Mouse (Mus musculus) kidney, adult 18-20 months (tissue): Measurements from ENCODE around the gene Ahcyl2.

Experiments used
- DNase-seq: peaks from one replicate; pipeline ENCODE4 v3.0.0; 2021

Gene Ahcyl2

GRCm38 (mm10) chr6:29916530-29917382 lies 148.9 kb downstream of the Ahcyl2 start, which contains the start of gene Strip2:
Gene Strip2, plus strand, starts transcription at chr6:29917012.
- peak; percentile 95 for DNase-seq

DNA sequence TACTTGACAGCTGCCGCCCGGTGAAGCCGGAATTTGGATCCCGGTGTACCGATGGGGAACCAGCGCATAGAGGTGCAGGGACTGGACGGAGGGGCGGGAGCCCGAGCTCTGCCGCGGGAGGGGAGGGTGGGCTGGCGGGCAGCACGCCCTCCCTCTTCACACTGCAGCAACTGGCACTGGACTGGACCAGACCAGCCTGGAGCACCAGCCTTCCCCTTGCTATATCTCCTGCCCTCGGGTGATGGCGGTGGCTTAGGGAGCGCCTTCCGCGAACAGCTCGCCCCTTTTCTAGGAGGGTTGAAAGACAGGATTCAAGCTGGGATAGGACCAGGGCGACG lies 149.5 kb downstream of the Ahcyl2 start:
- DNase-seq = no peak

GRCm38 (mm10) chr6:29917947-29918346 lies 150.1 kb downstream of the Ahcyl2 start:
- DNase-seq = no peak

GRCm38 (mm10) chr6:29923501-29923900 lies 155.7 kb downstream of the Ahcyl2 start:
- DNase-seq = no peak

- no peak for DNase-seq
Measured at GRCm38 (mm10) chr6:29925594-29926219, 157.9 kb downstream of the Ahcyl2 start.

DNA sequence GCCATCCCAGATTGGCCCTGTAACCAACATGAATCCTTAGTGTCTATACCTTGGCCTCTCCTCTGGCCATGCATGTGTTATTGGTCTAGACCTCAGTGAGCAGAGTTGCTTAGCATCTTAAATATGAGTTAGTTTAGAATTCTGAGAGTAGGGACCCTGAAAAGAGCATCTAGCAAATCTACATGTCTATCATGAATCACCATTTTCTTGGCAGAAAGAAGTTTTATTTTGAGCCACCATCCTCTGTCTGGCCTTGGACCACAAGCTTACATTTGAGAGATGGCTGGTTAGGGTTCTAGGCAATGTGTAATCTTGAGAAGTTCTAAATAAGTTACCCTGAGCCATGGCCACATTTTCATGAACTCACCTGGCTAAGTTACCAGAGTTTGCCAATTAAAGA lies 162.3 kb downstream of the Ahcyl2 start:
- no peak for DNase-seq

- no peak for DNase-seq
Measured at GRCm38 (mm10) chr6:29930665-29931064, 162.9 kb downstream of the Ahcyl2 start.

- no peak for DNase-seq
Measured at GRCm38 (mm10) chr6:29931181-29931580, 163.4 kb downstream of the Ahcyl2 start.

DNA sequence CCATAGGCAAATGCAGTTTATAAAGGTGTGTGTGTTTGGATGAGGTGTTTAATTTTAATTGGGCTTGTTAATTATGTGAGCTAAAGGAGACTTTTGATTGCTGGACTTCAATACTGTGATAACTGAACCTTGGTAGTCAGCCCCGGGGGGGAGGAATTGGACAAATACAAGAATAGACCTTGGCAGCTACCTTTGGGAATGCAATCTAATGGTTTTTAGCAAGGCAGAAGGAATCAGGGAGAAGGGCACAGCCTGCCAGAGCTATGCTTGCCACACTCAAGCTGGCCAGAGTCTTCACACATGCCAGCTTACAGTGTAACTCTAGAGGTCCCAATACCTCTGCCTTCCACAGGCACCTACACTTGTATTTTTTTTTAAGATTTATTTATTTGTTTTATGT lies 167.9 kb downstream of the Ahcyl2 start:
- DNase-seq = peak; percentile 15

- DNase-seq = no peak
Measured at GRCm38 (mm10) chr6:29940428-29940827, 172.6 kb downstream of the Ahcyl2 start.

GRCm38 (mm10) chr6:29941036-29941435 lies 173.2 kb downstream of the Ahcyl2 start:
- DNase-seq = no peak

DNA sequence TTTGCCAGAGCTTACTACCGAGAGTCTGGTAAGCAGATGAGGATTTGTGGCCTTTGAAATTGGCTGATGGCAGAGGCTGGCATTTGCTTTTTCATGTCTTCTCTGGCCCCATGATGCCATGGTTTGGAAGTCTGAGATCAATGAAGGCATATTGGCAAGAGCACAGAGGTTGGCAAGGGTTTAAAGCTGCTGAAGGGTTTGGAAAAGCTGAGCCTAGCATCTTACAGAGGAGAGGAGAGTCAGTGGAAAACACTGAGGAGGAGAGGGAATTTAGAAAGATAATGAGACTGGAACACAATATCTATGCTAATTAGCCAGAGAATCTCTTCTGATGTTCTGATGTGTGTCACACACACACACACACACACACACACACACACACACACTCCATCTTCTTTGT lies 176.7 kb downstream of the Ahcyl2 start:
- no peak for DNase-seq

DNA sequence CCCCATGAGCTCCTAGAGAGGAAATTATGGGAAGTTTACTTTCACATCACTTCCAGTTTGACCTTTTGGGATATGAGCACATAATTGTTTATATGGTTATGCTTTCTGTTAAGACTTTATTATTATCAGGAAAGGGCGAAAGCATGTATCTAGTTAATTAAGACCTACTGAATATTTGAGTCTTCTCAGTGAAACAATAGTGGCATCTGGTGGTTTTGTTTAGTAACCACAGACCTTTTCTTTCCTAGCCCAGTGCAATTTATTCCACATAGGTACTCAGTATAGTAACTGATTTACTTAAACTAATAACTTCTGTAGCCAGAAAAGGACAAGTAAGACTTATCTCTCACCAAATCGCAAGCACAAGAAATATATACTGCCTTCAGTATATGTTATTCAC lies 178.8 kb downstream of the Ahcyl2 start:
- DNase-seq = no peak

- peak; percentile 20 for DNase-seq
Measured at GRCm38 (mm10) chr6:29947823-29948222, 180.0 kb downstream of the Ahcyl2 start.

- DNase-seq = no peak
Measured at GRCm38 (mm10) chr6:29956749-29957148, 188.9 kb downstream of the Ahcyl2 start.

GRCm38 (mm10) chr6:29958669-29959068 lies 190.9 kb downstream of the Ahcyl2 start:
- DNase-seq = no peak

DNA sequence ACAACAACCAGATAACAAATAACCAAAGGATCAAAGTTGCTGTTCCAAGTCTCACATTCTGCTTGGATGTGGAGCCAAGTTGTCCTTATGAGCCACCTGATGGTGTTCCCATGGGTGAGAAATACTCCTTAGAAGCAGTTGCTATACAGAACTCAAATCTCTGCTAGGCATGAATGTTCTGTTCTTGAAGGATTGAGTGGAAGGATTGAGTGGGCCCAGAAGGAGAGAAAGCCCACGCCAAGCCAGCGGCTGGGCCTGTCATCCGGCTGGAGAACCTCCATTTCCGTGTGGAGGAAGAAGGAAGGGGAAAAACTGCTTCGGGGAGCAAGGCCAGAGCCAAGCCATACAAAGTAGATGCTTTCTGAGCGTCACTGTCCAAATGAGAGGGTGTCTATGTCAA lies 193.3 kb downstream of the Ahcyl2 start:
- DNase-seq = no peak
